Mouse (Mus musculus) heart, adult 2 months (tissue): ENCODE results near the gene Lsm2.

Source experiments
- CTCF ChIP-seq: fragments of 200-600 bp; IDR thresholded peaks from 2 replicates; pipeline ENCODE4 v1.8.1; 2022; ENCODE audit warnings: antibody characterized with exemption, mild to moderate bottlenecking, moderate library complexity
- POLR2A ChIP-seq: fragments of 200-500 bp; IDR thresholded peaks from 2 replicates; pipeline ENCODE4 v1.6.1; 2011; ENCODE audit warnings: mild to moderate bottlenecking, low read depth, low read length, control low read depth; ENCODE audit not compliant: insufficient read depth

DNA sequence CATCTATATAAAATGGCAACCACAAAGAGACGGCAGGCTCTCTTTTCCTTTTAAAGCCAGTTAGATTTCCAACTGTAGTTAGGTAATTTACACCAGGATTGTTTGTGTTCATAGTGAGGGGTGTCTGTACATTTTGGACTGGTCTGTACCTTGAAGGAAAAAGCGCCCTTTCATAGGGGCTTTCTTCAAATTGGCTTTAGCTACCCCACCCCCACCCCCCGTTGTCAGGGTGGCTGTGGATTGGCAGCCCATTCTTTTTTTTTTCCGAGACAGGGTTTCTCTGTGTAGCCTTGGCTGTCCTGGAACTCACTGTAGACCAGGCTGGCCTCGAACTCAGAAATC, 15.5 kb downstream of the Lsm2 start:
- TF ChIP-seq POLR2A (no peak), CTCF (no peak)
